Mouse (Mus musculus) kidney, embryonic 14.5 days (tissue): ENCODE measurements at regions not wholly inside any gene's neighbourhood (a gene's known extent, or its start where the extent isn't known, plus 50 kb on each side); places are given as distances from the start of the nearest gene placed in this dataset.

Experiments used
- ATAC-seq: fragments of 200-750 bp; cut with Nextera tagmentation; 2 replicates; pipeline ENCODE4 v1.8.0; 2017; ENCODE audit warnings: moderate number of reproducible peaks, mild to moderate bottlenecking, moderate TSS enrichment, moderate library complexity; ENCODE audit not compliant: low FRiP score, low TSS enrichment
- H3K27ac ChIP-seq: fragments of 300-500 bp; sonication (generic); 2 replicates; pipeline ENCODE4 v1.5.1; 2014; ENCODE audit warnings: low read depth, mild to moderate bottlenecking, low read length, moderate library complexity, mixed read lengths
- H3K27me3 ChIP-seq: fragments of 300-500 bp; sonication (generic); 2 replicates; pipeline ENCODE4 v1.6.1; 2014; ENCODE audit warnings: mild to moderate bottlenecking, low read length; ENCODE audit not compliant: control insufficient read depth, insufficient read depth
- H3K36me3 ChIP-seq: fragments of 300-500 bp; sonication (generic); 2 replicates; pipeline ENCODE4 v1.6.1; 2014; ENCODE audit warnings: low read length, mixed read lengths; ENCODE audit not compliant: control insufficient read depth, insufficient read depth
- H3K4me1 ChIP-seq: fragments of 300-500 bp; sonication (generic); 2 replicates; pipeline ENCODE4 v1.6.1; 2014; ENCODE audit warnings: low read length, mixed read lengths; ENCODE audit not compliant: control insufficient read depth, insufficient read depth
- H3K4me2 ChIP-seq: fragments of 300-500 bp; sonication (generic); replicated peaks from 2 replicates; pipeline ENCODE4 v1.6.1; 2014; ENCODE audit warnings: low read depth, mild to moderate bottlenecking, low read length
- H3K4me3 ChIP-seq: fragments of 300-500 bp; sonication (generic); 2 replicates; pipeline ENCODE4 v1.5.1; 2014; ENCODE audit warnings: mild to moderate bottlenecking, low read length
- H3K9ac ChIP-seq: fragments of 300-500 bp; sonication (generic); 2 replicates; pipeline ENCODE4 v1.6.1; 2014; ENCODE audit warnings: low read depth, mild to moderate bottlenecking, low read length, moderate library complexity
- H3K9me3 ChIP-seq: fragments of 300-500 bp; sonication (generic); 2 replicates; pipeline ENCODE4 v1.6.1; 2016; ENCODE audit warnings: low read length; ENCODE audit not compliant: control insufficient read depth
- WGBS: fragments of 180-500 bp; shearing (Covaris S2); extraction: QIAGEN DNeasy Blood & Tissue Kit; methylation state at CpG from one replicate; pipeline ENCODE4 v1.1.7; 2014; 5-methylcytosine and 5-hydroxymethylcytosine counted together

DNA sequence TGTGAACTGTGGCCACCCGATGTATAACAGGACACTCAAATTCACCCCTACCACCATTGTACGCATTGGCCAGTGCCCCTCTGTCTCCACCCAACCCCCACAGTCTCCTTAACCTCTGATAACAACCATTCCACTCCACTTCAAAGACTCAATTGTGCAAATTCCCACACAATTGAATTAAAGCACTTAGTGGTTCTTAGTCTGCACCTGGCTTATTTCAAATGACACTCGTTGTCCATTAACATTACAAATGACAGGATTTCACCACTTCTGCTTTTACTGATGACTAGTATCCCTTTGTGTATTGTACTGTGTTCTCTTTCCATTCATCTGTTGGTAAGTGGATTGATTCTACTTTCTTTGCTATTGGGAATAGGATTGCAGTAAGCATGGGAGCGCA lies 699.2 kb downstream of the Tmem132b start:
- ATAC-seq = no peak
- no peaks in the 10 kb centered on the region for H3K27me3 ChIP-seq
- H3K9ac ChIP-seq = no peak overlapping the region
- H3K4me3 ChIP-seq = no peak overlapping the region
- no peaks in the 10 kb centered on the region for H3K4me1 ChIP-seq
- no peak overlapping the region for H3K4me2 ChIP-seq
- no peaks in the 10 kb centered on the region for H3K9me3 ChIP-seq
- no peak overlapping the region for H3K27ac ChIP-seq
- 82% methylated on average over 4 of the region's 4 CpGs for WGBS
- no peaks in the 10 kb centered on the region for H3K36me3 ChIP-seq

DNA sequence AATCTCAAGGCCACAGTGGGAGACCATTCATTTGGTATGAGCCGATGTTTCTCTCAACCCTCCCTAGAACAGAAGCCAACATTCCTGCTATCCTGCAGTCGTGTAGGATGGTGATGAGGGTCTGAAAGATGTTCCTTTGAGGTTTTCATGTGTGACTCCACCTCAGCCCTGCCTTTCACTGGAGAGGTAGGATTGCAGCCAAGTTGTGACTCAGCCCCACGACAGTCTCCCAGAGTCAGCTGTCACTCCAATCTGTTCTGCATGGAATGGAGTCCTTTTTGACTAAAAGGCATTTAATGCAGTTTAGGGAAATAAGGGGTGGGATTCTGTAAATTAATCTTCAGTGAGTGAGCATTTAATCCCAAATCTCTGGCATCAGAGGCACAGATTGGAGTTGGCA lies 706.5 kb downstream of the Tmem132b start:
- WGBS = 73% methylated on average over 3 of the region's 3 CpGs
- Histone ChIP-seq H3K9me3 (no peaks in the 10 kb centered on the region), H3K4me1 (no peaks in the 10 kb centered on the region), H3K9ac (no peak overlapping the region), H3K36me3 (no peaks in the 10 kb centered on the region), H3K4me2 (no peak overlapping the region), H3K4me3 (no peak overlapping the region), H3K27me3 (no peaks in the 10 kb centered on the region), H3K27ac (no peak overlapping the region)
- no peak for ATAC-seq

DNA sequence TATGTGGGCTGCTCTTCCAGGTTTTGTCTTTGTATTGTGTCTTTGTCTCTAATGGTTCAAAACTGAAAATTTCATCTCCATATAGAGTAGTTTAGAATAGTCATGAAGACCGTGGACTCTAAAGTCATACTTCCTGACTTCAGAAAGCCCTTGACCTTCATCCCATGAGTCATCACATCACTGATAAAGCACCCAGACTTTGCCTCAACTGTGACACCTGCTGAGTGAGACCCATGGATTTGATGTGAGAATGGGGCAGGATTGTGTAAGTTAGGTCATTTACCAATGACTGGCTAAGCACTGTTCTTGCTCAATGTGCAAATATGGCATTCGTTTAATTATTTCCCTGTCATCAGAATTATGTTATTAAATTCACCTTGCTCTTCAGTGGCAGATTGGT lies 714.2 kb downstream of the Tmem132b start:
- Histone ChIP-seq H3K9me3 (no peaks in the 10 kb centered on the region), H3K4me1 (no peaks in the 10 kb centered on the region), H3K4me3 (no peak overlapping the region), H3K36me3 (no peaks in the 10 kb centered on the region), H3K4me2 (no peak overlapping the region), H3K27me3 (no peaks in the 10 kb centered on the region; the same call in 1 of the 2 replicates), H3K27ac (no peak overlapping the region), H3K9ac (no peak overlapping the region)
- ATAC-seq = no peak
- 80% methylated on average over 2 of the region's 2 CpGs for WGBS

DNA sequence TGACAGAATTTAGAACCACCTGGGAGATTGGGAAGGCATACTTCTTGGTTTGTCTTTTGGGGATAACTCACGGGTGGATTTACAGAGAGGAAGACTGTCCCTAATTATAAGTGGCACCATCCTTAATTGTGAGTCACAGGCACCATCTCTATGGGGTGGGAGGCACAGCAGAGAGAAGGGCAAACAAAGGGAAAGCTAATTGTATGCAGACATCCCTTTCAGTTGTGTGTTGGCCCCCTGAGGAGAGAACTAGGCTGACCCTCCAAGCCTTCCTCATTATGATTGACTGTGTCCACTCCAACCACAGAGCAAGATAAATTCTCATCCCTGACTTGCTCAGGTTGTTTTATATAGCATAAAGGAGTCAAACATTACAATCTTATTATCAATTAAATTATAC lies 718.8 kb downstream of the Tmem132b start:
- Histone ChIP-seq H3K27me3 (no peaks in the 10 kb centered on the region), H3K9ac (no peak overlapping the region), H3K4me2 (no peak overlapping the region), H3K36me3 (no peaks in the 10 kb centered on the region), H3K27ac (no peak overlapping the region), H3K4me3 (no peak overlapping the region), H3K9me3 (no peaks in the 10 kb centered on the region), H3K4me1 (no peaks in the 10 kb centered on the region)
- 59% methylated on average over 1 of the region's 1 CpGs for WGBS
- ATAC-seq = no peak

DNA sequence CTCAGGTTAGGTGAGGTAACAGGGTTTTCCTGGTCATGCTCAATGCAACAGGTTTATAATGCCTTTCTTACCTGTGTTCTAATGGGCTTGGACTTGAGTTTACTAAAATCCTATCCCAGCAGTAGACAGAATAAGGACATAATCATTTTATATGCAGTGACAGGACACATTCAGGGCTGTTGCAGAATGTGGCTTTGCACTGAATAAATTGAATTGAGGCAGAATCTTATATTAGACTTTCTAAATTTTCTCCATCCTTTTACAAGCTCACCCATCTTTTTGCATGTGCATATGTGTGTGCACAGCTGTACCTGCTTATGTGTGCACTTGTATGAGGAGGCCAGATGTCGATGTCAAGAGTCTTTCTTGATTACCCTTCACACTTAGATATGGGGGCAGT lies 723.1 kb downstream of the Tmem132b start:
- 79% methylated on average over 1 of the region's 1 CpGs for WGBS
- Histone ChIP-seq H3K4me1 (no peaks in the 10 kb centered on the region), H3K9me3 (no peaks in the 10 kb centered on the region), H3K4me2 (no peak overlapping the region), H3K27ac (no peak overlapping the region), H3K4me3 (no peak overlapping the region), H3K27me3 (no peaks in the 10 kb centered on the region), H3K36me3 (no peaks in the 10 kb centered on the region), H3K9ac (no peak overlapping the region)
- ATAC-seq = no peak

DNA sequence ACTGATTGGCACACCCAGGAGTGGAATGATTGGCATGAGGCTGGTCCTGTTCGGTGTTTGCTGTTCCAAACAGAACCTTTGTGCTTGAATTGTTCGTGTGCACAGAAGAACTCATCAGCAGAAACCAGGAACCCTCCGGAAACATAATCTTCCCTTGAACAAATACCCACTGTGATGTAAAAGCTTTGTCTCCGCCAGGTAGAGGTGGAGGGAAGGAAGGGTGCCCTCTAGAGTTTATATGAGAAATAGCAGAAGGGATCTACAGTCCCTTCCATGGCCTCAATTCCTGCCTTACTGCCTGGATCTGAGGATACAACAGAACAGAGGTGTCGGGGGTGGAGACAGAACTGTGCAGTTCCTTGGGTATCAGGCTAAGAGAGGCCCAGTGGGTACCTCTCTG lies 726.3 kb downstream of the Tmem132b start:
- Histone ChIP-seq H3K9ac (no peak overlapping the region), H3K4me3 (no peak overlapping the region), H3K4me1 (no peaks in the 10 kb centered on the region), H3K27ac (no peak overlapping the region), H3K27me3 (no peaks in the 10 kb centered on the region), H3K4me2 (no peak overlapping the region), H3K9me3 (no peaks in the 10 kb centered on the region), H3K36me3 (no peaks in the 10 kb centered on the region)
- no peak for ATAC-seq
- WGBS = 74% methylated on average over 5 of the region's 5 CpGs

DNA sequence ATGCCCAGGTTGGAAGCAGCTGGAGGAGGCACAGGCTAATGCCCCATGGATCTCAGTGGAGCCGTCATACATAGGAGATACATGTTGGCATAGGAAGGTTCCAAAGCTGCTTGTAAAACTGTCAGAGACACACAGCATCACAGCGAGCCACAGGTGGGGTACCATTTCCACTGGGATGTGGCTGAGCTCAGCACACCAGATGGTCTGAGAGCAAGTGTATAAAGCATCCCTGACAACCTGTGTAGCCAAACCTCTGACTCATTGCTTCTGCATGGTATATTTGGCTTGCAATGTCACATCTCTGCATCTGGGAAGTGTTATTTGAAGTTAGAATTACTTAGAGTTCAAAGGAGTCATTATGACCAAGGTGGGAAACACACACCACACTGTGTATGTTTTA lies 734.9 kb downstream of the Tmem132b start:
- ATAC-seq = no peak

DNA sequence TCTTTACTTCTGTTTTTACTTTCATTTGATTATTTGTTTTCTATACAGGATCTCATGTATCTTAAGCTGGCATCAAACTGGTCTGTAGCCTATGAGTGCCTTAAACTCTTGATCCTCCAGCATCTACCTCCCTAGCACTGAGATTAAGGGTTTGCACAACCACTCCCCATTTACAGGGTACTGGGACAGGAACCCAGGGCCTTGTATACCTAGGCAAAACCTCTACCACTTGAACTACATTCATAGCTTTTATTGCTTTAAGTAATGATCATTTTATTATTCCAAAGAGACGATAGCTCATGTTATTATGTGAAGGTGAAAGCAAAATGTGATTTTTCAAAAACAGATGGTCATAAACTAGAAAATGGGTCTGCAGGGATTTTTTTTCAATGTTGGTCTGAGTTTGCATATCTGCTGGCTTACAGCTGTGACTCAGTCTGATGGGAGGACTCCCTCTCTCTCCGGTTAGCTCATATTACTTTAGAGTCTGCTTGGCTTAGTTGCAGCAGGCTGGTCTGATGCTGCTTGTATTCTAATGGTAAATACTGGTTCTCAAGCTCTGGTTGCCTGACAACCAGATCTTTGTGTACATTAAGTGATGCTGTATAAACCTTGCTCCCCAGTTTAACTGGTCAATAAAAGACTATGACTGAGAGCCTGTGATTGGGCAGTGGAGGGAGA lies 735.5 kb downstream of the Tmem132b start:
- no peak overlapping the region for H3K4me3 ChIP-seq
- H3K4me1 ChIP-seq = no peaks in the 10 kb centered on the region
- H3K4me2 ChIP-seq = no peak overlapping the region
- no peaks in the 10 kb centered on the region for H3K9me3 ChIP-seq
- ATAC-seq = no peak
- H3K9ac ChIP-seq = no peak overlapping the region
- 71% methylated on average over 2 of the region's 2 CpGs for WGBS
- H3K27ac ChIP-seq = no peak overlapping the region
- no peaks in the 10 kb centered on the region for H3K36me3 ChIP-seq
- H3K27me3 ChIP-seq = no peaks in the 10 kb centered on the region

More for the DNA sequence above, 734.9 kb downstream of the Tmem132b start:
- Histone ChIP-seq H3K27me3 (no peaks in the 10 kb centered on the region), H3K9ac (no peak overlapping the region), H3K36me3 (no peaks in the 10 kb centered on the region), H3K9me3 (no peaks in the 10 kb centered on the region), H3K4me1 (no peaks in the 10 kb centered on the region), H3K4me3 (no peak overlapping the region), H3K4me2 (no peak overlapping the region), H3K27ac (no peak overlapping the region)
- 74% methylated on average over 2 of the region's 2 CpGs for WGBS

DNA sequence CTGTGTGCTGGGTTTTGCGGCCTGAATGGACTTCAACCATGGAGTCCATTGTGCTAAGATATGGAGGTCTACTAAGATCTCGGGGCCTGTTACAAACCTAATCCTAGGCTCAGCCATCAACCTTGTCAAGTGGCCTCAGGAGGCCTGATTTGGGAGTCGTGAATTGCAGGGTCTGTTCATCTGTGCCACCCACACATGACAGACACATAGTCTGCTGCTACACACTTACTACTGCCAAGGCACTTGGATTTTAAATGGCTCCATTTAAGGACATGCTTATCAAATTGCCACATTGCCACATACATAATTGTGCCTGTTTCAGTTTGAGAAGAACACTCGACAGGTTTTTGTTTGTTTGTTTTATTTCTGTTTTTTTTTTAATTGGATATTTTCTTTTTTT lies 737.0 kb downstream of the Tmem132b start:
- 77% methylated on average over 4 of the region's 4 CpGs for WGBS
- Histone ChIP-seq H3K36me3 (no peaks in the 10 kb centered on the region), H3K4me2 (no peak overlapping the region), H3K4me3 (no peak overlapping the region), H3K27me3 (no peaks in the 10 kb centered on the region), H3K9me3 (no peaks in the 10 kb centered on the region), H3K4me1 (no peaks in the 10 kb centered on the region), H3K27ac (no peak overlapping the region), H3K9ac (no peak overlapping the region)
- ATAC-seq = no peak
